Comparison of ENCODE assay signal across 7 mouse cellular contexts in genomic region chr5:5514196-5515076, GRCm38 (mm10). TPM values are rescaled to one million over a fixed set of nuclear protein-coding genes. Genes with fewer than 3 reads are reported as not detected.
A peak's percentile ranks its signal among the peaks of the same experiment; 100 is the strongest.
DNase-seq lines count a peak whose midpoint lies in the region; ATAC-seq and TF ChIP-seq lines count a peak whose summit lies in the region.

Cldn12 (minus strand) TSS chr5:5514958.

- intact Hi-C loops in left cerebral cortex, postnatal 4 days (cut with DNase I), result no loop called here

- H3K9ac ChIP-seq in intestine, postnatal 0 days (ENCODE audit: low read depth, low read length), result peak within 1 kb of the TSS; percentile 64
- H3K9ac ChIP-seq in midbrain, embryonic 12.5 days (replicated peaks), result peak within 1 kb of the TSS; percentile 63

- no peaks in the 10 kb centered on the region for H3K9me3 ChIP-seq in intestine, postnatal 0 days (ENCODE audit: control insufficient read depth)
- H3K9me3 ChIP-seq in midbrain, embryonic 12.5 days, result no peaks in the 10 kb centered on the region

- no peaks in the 10 kb centered on the region for H3K4me1 ChIP-seq in intestine, postnatal 0 days (replicated peaks; ENCODE audit: control insufficient read depth, insufficient read depth, low read length)
- peaks cover 9% of the 10 kb centered on the region for H3K4me1 ChIP-seq in midbrain, embryonic 12.5 days
- H3K4me1 ChIP-seq in small intestine, adult 2 months (ENCODE audit: control insufficient read depth, insufficient read depth, insufficient read length, low read length), result no peaks in the 10 kb centered on the region

- H3K27ac ChIP-seq in intestine, postnatal 0 days (ENCODE audit: low read depth, low read length), result peak within 1 kb of the TSS; percentile 90
- H3K27ac ChIP-seq in midbrain, embryonic 12.5 days (replicated peaks), result peak within 1 kb of the TSS; percentile 84
- peak within 1 kb of the TSS; percentile 87 for H3K27ac ChIP-seq in small intestine, adult 2 months (ENCODE audit: insufficient read depth, low read depth, low read length)

- peak; percentile 89 to 93 for DNase-seq in adrenal gland, adult 18-20 months (ENCODE audit: low spot score in 2 of 2)
- peak; percentile 97 for DNase-seq in embryo, embryonic 11 days
- peak; percentile 70 for DNase-seq in gonadal fat pad, adult 2 months (ENCODE audit: low read depth)
- DNase-seq in left cerebral cortex, postnatal 4 days, result peak; percentile 99

- peak; percentile 99 for ATAC-seq in intestine, postnatal 0 days
- ATAC-seq in midbrain, embryonic 12.5 days (ENCODE audit: low FRiP score, low read depth), result peak; percentile 95

- H3K36me3 ChIP-seq in intestine, postnatal 0 days (ENCODE audit: control insufficient read depth, insufficient read depth), result 0 out of 2 replicates have a peak, but pooled peaks cover 6% of the 10 kb centered on the region
- 0 out of 2 replicates have a peak, but pooled peaks cover 5% of the 10 kb centered on the region for H3K36me3 ChIP-seq in midbrain, embryonic 12.5 days
- 0 out of 2 replicates have a peak, but pooled peaks cover 1% of the 10 kb centered on the region for H3K36me3 ChIP-seq in small intestine, adult 2 months (ENCODE audit: control insufficient read depth, insufficient read depth, low read length)

- TF ChIP-seq CTCF in intestine, postnatal 0 days (IDR thresholded peaks at IDR 0.05; ENCODE audit: low read depth), result 0 out of 2 replicates have a peak, but pooled peaks have one; percentile 6
- TF ChIP-seq CTCF in small intestine, adult 2 months (IDR thresholded peaks at IDR 0.05; ENCODE audit: extremely low read depth, insufficient read length, insufficient replicate concordance, low read depth, low read length), result no peak

- H3K27me3 ChIP-seq in intestine, postnatal 0 days (replicated peaks; ENCODE audit: control insufficient read depth, insufficient read depth, low read length), result no peaks in the 10 kb centered on the region
- peaks cover 4% of the 10 kb centered on the region; the same call in 1 of the 2 replicates for H3K27me3 ChIP-seq in midbrain, embryonic 12.5 days
- no peaks in the 10 kb centered on the region for H3K27me3 ChIP-seq in small intestine, adult 2 months (ENCODE audit: control insufficient read depth, insufficient read depth, low read length)

- peak within 1 kb of the TSS; percentile 85 for H3K4me3 ChIP-seq in intestine, postnatal 0 days (ENCODE audit: low read depth, low read length)
- H3K4me3 ChIP-seq in midbrain, embryonic 12.5 days, result peak within 1 kb of the TSS; percentile 71
- H3K4me3 ChIP-seq in small intestine, adult 2 months (ENCODE audit: low read depth, low read length), result peak within 1 kb of the TSS; percentile 91

- peak; percentile 74 for TF ChIP-seq POLR2A in small intestine, adult 2 months (IDR thresholded peaks at IDR 0.05; ENCODE audit: low read depth, low read length)

- WGBS in intestine, postnatal 0 days, result under 1% methylated on average over 79 of the region's 79 CpGs
- under 1% methylated on average over 79 of the region's 79 CpGs for WGBS in midbrain, embryonic 12.5 days
- under 1% methylated on average over 79 of the region's 79 CpGs for WGBS in small intestine, adult 2 months

- H3K4me2 ChIP-seq in intestine, postnatal 0 days (replicated peaks; ENCODE audit: low read depth), result peak within 1 kb of the TSS; percentile 88
- H3K4me2 ChIP-seq in midbrain, embryonic 12.5 days (replicated peaks), result peak within 1 kb of the TSS; percentile 73

RNA-seq across cellular contexts. Expression of gene Cldn12, which starts in this region (rescaled TPM):
- 10 to 100 TPM; 17.5 to 18.0 TPM for total RNA-seq in adrenal gland, adult 18-20 months (2021)
- 21.3 and 25.9 TPM in 2 replicates for polyA plus RNA-seq in gonadal fat pad, adult 2 months (2012; rRNA removed)
- polyA plus RNA-seq in intestine, postnatal 0 days (2015; fragmentation: Nextera tagmentation; extraction: Ambion mirVana), result 14.6 and 15.1 TPM in 2 replicates
- total RNA-seq in left cerebral cortex, postnatal 4 days (2021), result 10 to 100 TPM; 21.7 to 23.8 TPM
- 27.6 and 28.6 TPM in 2 replicates for polyA plus RNA-seq in midbrain, embryonic 12.5 days (2016; fragmentation: Nextera tagmentation; extraction: Ambion mirVana)
- polyA plus RNA-seq in small intestine, adult 2 months (2012; rRNA removed), result 7.9 and 13.4 TPM in 2 replicates

Comparison
In these comparisons a context has a peak if more than half of its experiments do, and no peak if none do; other contexts are left out.
1. Peak in every context shown above with its lines: DNase-seq, ATAC-seq, H3K4me3 ChIP-seq and H3K27ac ChIP-seq.